Mouse (Mus musculus): ENCODE measurements at regions not wholly inside any gene's neighbourhood (a gene's known extent, or its start where the extent isn't known, plus 50 kb on each side); places are given as distances from the start of the nearest gene placed in this dataset.

DNA sequence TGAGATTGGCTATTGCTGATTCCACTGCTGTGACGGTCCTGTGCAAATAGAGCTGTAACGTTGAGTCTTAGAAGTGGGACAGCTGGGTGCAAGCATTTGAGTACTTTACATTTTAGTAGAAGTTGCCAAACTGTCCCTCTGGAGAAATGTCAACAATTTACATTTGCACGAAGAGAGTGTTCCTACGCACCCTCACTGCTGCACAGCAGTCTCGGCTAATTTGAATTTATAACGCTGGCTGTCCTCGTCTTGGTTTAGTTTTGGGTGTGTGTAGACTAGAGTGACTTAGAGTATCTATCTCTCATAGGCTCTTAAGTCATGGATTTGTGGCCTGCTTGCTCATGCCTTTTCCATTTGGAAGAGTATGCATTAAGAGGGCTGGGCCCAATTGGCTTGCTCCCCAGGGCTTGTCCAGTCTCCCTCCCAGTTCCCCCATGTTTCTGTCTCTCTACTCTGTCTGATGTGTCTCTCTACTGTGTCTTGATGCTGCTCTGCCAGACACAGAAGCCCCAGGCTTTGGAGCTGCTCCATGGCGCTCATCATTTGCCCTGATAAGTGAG, 79.8 kb upstream of the Mphosph6 start:
- no peak for DNase-seq

DNA sequence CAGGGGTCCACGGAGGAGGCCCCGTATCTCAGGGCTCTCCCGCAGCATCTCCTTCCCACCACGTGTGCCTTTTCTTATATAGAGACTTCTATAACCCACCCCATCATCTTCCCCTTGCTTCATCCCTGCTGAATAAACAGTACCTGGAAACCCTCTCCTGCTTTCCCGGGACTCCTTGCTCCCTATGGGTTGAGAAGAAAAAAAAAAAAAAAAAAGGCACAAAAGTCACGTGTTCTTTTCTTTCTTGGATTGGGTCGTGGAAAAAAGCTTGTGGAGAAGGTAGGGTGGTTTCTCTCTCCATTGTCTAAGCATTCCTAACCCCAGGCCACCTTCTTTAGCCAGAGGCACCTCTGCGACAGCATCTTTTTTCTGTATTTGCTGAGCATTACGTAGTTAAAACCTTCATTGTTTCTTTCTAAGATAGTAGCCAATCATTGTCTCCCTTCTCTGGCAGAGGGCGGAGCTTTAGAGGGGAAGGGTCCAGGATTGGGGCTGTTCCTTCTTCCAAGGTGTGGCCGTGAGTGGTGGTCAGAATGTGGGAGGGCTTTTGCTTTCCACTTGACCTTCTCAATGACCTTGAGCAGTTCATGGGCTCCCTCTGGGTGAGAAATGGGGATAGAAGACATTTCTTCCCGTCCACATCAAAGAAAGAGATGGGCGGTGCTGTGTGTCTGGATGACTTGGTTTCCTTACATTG, 78.7 kb upstream of the Mphosph6 start:
- DNase-seq: no peak

- no peak for DNase-seq
Observed at GRCm38 (mm10) chr8:117873611-117874010, 71.9 kb upstream of the Mphosph6 start.

GRCm38 (mm10) chr8:117867138-117867537, 65.4 kb upstream of the Mphosph6 start:
- no peak for DNase-seq

GRCm38 (mm10) chr8:117865014-117865413, 63.3 kb upstream of the Mphosph6 start:
- DNase-seq: no peak

- peak; percentile 61 for DNase-seq
Observed at GRCm38 (mm10) chr8:117863837-117864236, 62.1 kb upstream of the Mphosph6 start.

DNA sequence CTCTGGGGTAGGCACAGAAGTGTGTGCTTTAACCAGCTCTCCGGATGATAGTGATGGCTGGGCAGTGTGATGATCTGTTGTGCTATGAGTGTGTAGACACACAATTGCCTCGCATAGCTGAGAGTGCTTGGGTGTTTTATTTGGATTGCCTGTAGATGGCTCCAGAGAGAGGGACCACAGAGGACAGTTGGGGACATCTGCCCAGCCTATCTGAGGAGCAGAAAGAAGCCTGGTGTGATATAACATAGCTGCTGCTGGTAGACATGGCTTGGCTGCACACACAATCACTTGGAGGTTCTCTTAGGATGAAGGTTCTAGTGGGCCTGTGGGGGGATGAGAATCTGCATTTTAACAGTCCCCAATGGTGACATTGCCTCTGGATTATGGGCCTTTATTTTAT, 60.6 kb upstream of the Mphosph6 start:
- DNase-seq: no peak

DNA sequence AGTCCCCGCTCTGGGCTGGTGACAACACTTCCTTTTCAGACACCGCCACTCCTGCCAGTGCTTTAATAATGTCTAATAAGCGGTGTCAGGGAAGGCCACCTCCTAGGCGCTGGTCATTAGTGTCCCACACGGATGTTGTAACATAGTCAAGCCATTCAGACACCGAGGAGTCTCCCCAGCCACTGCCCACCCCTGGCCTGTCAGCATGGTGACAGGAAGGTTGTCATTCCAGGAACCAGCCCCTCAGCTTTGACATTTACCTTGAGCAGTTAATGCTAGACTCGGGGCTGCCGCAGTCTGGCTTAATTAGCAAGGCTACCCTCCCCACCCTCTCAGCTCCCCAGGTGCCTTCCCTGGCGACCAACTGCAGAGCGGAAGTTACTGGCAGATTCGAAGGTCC, 58.0 kb upstream of the Mphosph6 start:
- no peak for DNase-seq

DNA sequence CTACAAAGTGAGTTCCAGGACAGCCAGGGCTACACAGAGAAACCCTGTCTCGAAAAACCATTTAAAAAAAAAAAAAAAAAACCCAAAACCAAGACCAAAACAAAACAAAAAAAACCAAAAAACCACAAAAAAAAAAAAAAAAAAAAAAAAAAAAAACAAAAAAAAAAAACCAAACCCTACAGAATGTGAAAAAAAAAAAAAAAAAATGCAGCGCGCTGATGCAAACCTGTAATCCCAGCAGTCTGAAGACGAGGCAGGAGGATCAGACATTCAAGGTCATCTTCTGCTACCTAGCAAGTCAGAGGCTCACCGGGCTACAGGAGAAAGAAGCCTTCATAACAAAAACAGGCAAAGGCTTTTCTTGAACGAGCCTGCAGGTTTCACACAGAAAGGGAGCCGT, 57.4 kb upstream of the Mphosph6 start:
- no peak for DNase-seq

- peak; percentile 5 for DNase-seq
Observed at GRCm38 (mm10) chr8:117856121-117856520, 54.4 kb upstream of the Mphosph6 start.

- DNase-seq: no peak
Observed at GRCm38 (mm10) chr8:117854942-117855491, 53.3 kb upstream of the Mphosph6 start.

DNA sequence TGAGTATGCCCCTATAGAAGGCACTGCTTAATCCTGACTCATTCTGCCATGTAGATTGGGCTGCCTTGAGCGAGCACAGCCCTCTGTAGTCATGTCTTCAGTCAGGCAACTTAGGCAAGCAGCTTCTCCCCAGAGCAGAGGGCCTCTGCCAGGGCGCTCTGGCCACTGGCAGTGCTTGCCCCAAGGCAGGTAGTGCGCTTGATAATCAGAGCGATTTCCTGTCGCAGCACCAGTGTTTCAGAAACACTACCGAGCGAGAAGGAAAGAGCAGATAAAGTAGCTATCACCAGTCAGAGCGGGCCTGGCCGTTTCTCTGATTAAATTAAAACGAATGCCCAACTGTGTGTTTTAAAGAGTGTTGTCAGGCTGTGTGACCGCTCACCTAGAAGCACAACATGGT, 52.6 kb upstream of the Mphosph6 start:
- DNase-seq: no peak

DNA sequence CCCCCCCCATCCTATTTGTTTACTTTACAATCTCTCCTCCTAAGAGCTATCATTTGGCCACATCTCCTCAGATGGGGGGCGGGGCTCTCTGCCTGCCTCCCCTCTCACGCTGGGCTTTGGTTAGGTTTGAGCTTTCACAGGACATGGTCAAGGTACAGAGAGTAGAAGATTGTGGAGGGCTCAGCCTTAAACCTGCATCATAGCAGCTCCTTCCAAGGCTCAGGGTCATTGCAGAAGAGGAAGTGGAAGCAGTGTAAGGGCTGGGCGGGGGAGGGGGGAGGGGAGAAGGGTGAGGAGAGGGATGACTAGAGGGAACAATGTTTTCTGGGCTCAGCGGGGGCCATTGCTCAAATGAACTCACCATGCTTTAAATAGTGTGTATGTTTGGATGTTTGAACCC, 51.7 kb upstream of the Mphosph6 start:
- no peak for DNase-seq

GRCm38 (mm10) chr8:117852521-117852920, 50.8 kb upstream of the Mphosph6 start:
- no peak for DNase-seq
